Mouse (Mus musculus) lung, adult 18-20 months (tissue): ENCODE measurements around the gene Zfp790.
"Not testable (repeated sequence)": the region's sequence is repeated elsewhere in the genome, so short reads cannot be mapped to it uniquely, and the experiment has no call there.

Experiments used
- DNase-seq, 2 experiments: peaks; one replicate each; pipeline ENCODE4 v3.0.0; 2022; ENCODE audit warnings: mixed read lengths in 2 of 2

Gene Zfp790

DNA sequence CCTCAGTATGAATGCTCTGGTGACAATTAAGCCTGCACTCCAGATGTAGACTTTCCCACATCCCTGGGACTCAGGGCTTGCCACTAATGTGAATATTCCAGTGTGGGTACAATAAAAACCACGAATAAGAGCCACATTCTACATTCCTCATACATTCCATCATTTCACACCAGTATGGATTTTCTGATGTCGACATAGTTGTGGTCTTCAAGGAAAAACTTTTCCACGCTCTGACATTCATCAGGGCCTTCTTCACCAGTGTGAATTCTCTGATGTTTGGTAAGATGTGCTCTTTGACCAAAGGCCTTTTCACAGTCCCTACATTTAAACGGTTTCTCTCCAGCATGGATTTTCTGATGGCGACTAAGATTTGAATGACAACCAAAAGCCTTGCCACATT lies 28.7 kb downstream of the Zfp790 start:
- DNase-seq, result no peak

GRCm38 (mm10) chr7:29852831-29853218 lies 36.9 kb downstream of the Zfp790 start:
- DNase-seq, result no peak

- peak; percentile 83 to 87 for DNase-seq
Measured at GRCm38 (mm10) chr7:29853219-29853842, 37.4 kb downstream of the Zfp790 start, which contains the start of gene Zfp940. Gene Zfp940 (minus strand): TSS chr7:29853669.

- DNase-seq, result peak; percentile 92 to 94
Measured at GRCm38 (mm10) chr7:29859532-29860517, 43.9 kb downstream of the Zfp790 start, which contains the start of gene Zfp420. Gene Zfp420 (plus strand): TSS chr7:29859979.

DNA sequence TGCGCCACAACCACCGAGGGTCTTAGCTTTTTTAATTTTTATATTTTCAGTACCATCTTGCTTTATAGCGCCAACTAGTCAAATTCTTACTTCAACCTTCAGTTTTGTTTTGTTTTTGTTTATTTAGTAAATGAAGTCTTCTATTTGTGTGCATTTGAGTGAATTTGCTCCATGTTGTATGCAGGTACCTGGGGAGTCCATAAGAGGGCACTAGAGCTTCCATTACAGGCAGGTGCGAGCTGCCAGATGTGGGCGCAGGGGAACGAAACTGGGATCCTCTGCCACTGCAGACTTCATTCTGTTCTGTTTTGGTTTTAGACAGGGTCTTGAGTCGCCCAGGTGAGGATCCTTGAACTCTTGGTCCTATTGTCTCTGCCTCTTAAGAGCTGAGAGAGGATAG lies 45.7 kb downstream of the Zfp790 start:
- DNase-seq, result no peak

GRCm38 (mm10) chr7:29874256-29874655 lies 58.3 kb downstream of the Zfp790 start:
- DNase-seq, result no peak

- DNase-seq, result not testable (repeated sequence)
Measured at GRCm38 (mm10) chr7:29877561-29877960, 61.6 kb downstream of the Zfp790 start.

GRCm38 (mm10) chr7:29880056-29880455 lies 64.1 kb downstream of the Zfp790 start:
- DNase-seq, result no peak
